Mouse (Mus musculus) hindbrain, embryonic 12.5 days (tissue): ENCODE measurements around the gene Zdhhc23. TPM values are rescaled to one million over a fixed set of nuclear protein-coding genes. Genes with fewer than 3 reads are reported as not detected.

Source experiments
- ATAC-seq: fragments of 200-750 bp; cut with Nextera tagmentation; 2 replicates; pipeline ENCODE4 v1.8.0; 2017; ENCODE audit warnings: moderate TSS enrichment; ENCODE audit not compliant: low FRiP score
- H3K27ac ChIP-seq: fragments of 300-500 bp; sonication (generic); 2 replicates; pipeline ENCODE4 v1.5.1; 2016; ENCODE audit warnings: mild to moderate bottlenecking
- H3K27me3 ChIP-seq: fragments of 300-500 bp; sonication (generic); 2 replicates; pipeline ENCODE4 v1.6.1; 2016; ENCODE audit warnings: mild to moderate bottlenecking
- H3K36me3 ChIP-seq: fragments of 300-500 bp; sonication (generic); 2 replicates; pipeline ENCODE4 v1.6.1; 2016; ENCODE audit warnings: mild to moderate bottlenecking
- H3K4me1 ChIP-seq: fragments of 300-500 bp; sonication (generic); 2 replicates; pipeline ENCODE4 v1.6.1; 2016
- H3K4me2 ChIP-seq: fragments of 300-500 bp; sonication (generic); replicated peaks from 2 replicates; pipeline ENCODE4 v1.6.1; 2016; ENCODE audit warnings: mild to moderate bottlenecking
- H3K4me3 ChIP-seq: fragments of 300-500 bp; sonication (generic); 2 replicates; pipeline ENCODE4 v1.5.1; 2016; ENCODE audit warnings: mild to moderate bottlenecking
- H3K9ac ChIP-seq: fragments of 300-500 bp; sonication (generic); 2 replicates; pipeline ENCODE4 v1.6.1; 2016; ENCODE audit warnings: mild to moderate bottlenecking, moderate library complexity
- H3K9me3 ChIP-seq: fragments of 300-500 bp; sonication (generic); replicated peaks from 2 replicates; pipeline ENCODE4 v1.6.1; 2016; ENCODE audit warnings: mild to moderate bottlenecking
- WGBS: fragments of 180-500 bp; shearing (Covaris S2); methylation state at CpG from one replicate; pipeline ENCODE4 v1.1.7; 2016; 5-methylcytosine and 5-hydroxymethylcytosine counted together
- polyA plus RNA-seq: library from polyadenylated mRNA; unstranded; fragments of >200 nt; fragmentation: Nextera tagmentation; extraction: Ambion mirVana; gene quantifications from 2 replicates; pipeline ENCODE4 v1.2.1, GENCODE M21; 2016

Zdhhc23 gene
- polyA plus RNA-seq, 1 experiment from 2014 or later: 1.4 TPM

- Histone ChIP-seq H3K27ac (no peak overlapping the region), H3K9ac (no peak overlapping the region), H3K9me3 (no peaks in the 10 kb centered on the region), H3K36me3 (no peaks in the 10 kb centered on the region), H3K27me3 (no peaks in the 10 kb centered on the region), H3K4me2 (no peak overlapping the region), H3K4me1 (no peaks in the 10 kb centered on the region), H3K4me3 (no peak overlapping the region)
- WGBS: 83% methylated on average over 8 of the region's 8 CpGs
- no peak for ATAC-seq
Measured at GRCm38 (mm10) chr16:43999111-43999510, 19.5 kb upstream of the Zdhhc23 start.

GRCm38 (mm10) chr16:43994623-43995022 is 15.0 kb upstream of the Zdhhc23 start:
- H3K9ac ChIP-seq: no peak overlapping the region
- H3K9me3 ChIP-seq: no peaks in the 10 kb centered on the region
- no peak overlapping the region for H3K27ac ChIP-seq
- H3K4me2 ChIP-seq: no peak overlapping the region
- H3K4me3 ChIP-seq: no peak overlapping the region
- WGBS: 85% methylated on average over 3 of the region's 3 CpGs
- no peaks in the 10 kb centered on the region for H3K36me3 ChIP-seq
- H3K27me3 ChIP-seq: no peaks in the 10 kb centered on the region
- ATAC-seq: no peak
- H3K4me1 ChIP-seq: no peaks in the 10 kb centered on the region

DNA sequence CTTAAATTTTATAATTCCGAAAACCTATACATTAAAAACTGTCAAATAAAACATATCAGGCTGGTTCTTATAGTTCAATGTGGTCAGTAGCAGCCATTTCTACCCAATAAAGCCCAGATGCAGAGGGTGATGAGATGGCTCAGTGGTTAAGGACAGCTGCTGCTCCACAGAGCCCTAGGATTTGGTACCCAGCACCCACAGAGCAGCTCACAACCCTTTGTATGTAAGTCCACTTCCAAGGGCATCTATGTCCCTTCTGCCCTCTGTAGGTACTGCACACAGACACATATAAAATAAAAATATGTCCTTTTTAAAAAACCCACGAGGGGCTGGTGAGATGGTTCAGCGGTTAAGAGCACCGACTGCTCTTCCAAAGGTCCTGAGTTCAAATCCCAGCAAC is 6.7 kb upstream of the Zdhhc23 start:
- 93% methylated on average over 4 of the region's 4 CpGs for WGBS
- H3K9ac ChIP-seq: no peak overlapping the region

DNA sequence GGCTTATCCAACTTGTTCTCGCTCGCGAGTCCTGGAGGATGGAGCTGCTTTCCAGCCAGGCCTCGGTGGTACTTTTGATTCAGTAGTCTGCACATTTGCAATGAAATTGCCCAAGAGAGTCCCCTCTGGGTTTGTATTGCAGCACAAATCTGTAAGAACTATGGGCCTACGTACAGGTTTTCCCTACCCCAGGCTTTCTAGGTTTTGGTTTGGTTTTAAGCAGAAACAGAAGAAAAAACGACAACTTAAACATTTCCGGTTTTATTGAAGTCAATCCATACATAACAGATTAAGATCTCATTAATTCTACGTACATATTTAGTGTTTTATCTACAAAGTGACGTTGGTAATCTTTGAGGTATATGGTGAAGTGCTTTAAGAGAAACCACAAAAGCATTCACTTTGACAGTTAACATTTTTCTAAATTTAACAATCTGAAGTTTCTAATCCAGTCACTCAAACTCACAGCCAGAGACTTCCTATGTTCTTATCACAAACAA is 569 bp upstream of the Zdhhc23 start:
- peak overlapping the region; percentile 100 for H3K4me2 ChIP-seq
- H3K27ac ChIP-seq: no peak overlapping the region
- no peaks in the 10 kb centered on the region for H3K36me3 ChIP-seq
- peak overlapping the region; percentile 62 for H3K9ac ChIP-seq
- H3K9me3 ChIP-seq: no peaks in the 10 kb centered on the region
- ATAC-seq: no peak
- peak overlapping the region; percentile 71 for H3K4me3 ChIP-seq
- peaks cover 32% of the 10 kb centered on the region for H3K27me3 ChIP-seq
- peaks cover 7% of the 10 kb centered on the region for H3K4me1 ChIP-seq
- WGBS: 33% methylated on average over 9 of the region's 9 CpGs

More for the DNA sequence above, 6.7 kb upstream of the Zdhhc23 start:
- H3K9me3 ChIP-seq: no peaks in the 10 kb centered on the region
- no peak for ATAC-seq
- H3K4me1 ChIP-seq: no peaks in the 10 kb centered on the region
- H3K27ac ChIP-seq: no peak overlapping the region
- no peak overlapping the region for H3K4me2 ChIP-seq
- H3K4me3 ChIP-seq: no peak overlapping the region
- no peaks in the 10 kb centered on the region for H3K36me3 ChIP-seq
- no peaks in the 10 kb centered on the region for H3K27me3 ChIP-seq

DNA sequence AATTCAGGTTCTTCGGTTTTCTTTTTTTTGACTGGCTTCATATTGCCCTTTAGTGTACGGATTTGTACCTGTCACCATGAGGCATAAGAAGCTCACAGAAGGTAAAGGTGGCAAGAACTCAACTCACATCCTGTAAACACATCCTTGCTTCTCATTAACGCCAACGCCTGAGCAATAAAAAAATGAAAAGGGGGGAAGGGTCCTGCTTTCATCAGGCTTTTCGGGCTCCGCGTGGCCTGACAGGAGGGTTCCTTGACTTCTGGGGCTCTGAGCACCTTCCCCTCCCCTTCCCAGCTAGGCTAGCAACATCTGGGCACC is 622 bp downstream of the Zdhhc23 start:
- no peaks in the 10 kb centered on the region for H3K9me3 ChIP-seq
- H3K4me2 ChIP-seq: peak overlapping the region; percentile 100
- H3K36me3 ChIP-seq: no peaks in the 10 kb centered on the region
- WGBS: 19% methylated on average over 7 of the region's 7 CpGs
- peak overlapping the region; percentile 71 for H3K4me3 ChIP-seq
- peaks cover 7% of the 10 kb centered on the region for H3K4me1 ChIP-seq
- peak overlapping the region; percentile 62 for H3K9ac ChIP-seq
- ATAC-seq: no peak
- peaks cover 32% of the 10 kb centered on the region for H3K27me3 ChIP-seq
- no peak overlapping the region for H3K27ac ChIP-seq

- ATAC-seq: no peak
- H3K9me3 ChIP-seq: no peaks in the 10 kb centered on the region
- peaks cover 13% of the 10 kb centered on the region for H3K27me3 ChIP-seq
- H3K4me3 ChIP-seq: no peak overlapping the region
- H3K4me1 ChIP-seq: no peaks in the 10 kb centered on the region
- WGBS: 76% methylated on average over 22 of the region's 22 CpGs
- H3K4me2 ChIP-seq: no peak overlapping the region
- H3K9ac ChIP-seq: no peak overlapping the region
- H3K36me3 ChIP-seq: no peaks in the 10 kb centered on the region
- no peak overlapping the region for H3K27ac ChIP-seq
Measured at GRCm38 (mm10) chr16:43973606-43974220, 5.9 kb downstream of the Zdhhc23 start.

- Histone ChIP-seq H3K4me3 (no peak overlapping the region), H3K9ac (no peak overlapping the region), H3K4me1 (no peaks in the 10 kb centered on the region), H3K36me3 (no peaks in the 10 kb centered on the region), H3K27me3 (peaks cover 7% of the 10 kb centered on the region), H3K9me3 (no peaks in the 10 kb centered on the region), H3K4me2 (no peak overlapping the region), H3K27ac (no peak overlapping the region)
- no peak for ATAC-seq
- WGBS: 95% methylated on average over 11 of the region's 11 CpGs
Measured at GRCm38 (mm10) chr16:43973147-43973546, 6.4 kb downstream of the Zdhhc23 start.

GRCm38 (mm10) chr16:43972391-43972790 is 7.2 kb downstream of the Zdhhc23 start:
- Histone ChIP-seq H3K27ac (no peak overlapping the region), H3K9me3 (no peaks in the 10 kb centered on the region), H3K4me1 (no peaks in the 10 kb centered on the region), H3K4me3 (no peak overlapping the region), H3K4me2 (no peak overlapping the region), H3K36me3 (no peaks in the 10 kb centered on the region), H3K9ac (no peak overlapping the region), H3K27me3 (peaks cover under 1% of the 10 kb centered on the region)
- 93% methylated on average over 2 of the region's 2 CpGs for WGBS
- no peak for ATAC-seq

GRCm38 (mm10) chr16:43971741-43972140 is 7.8 kb downstream of the Zdhhc23 start:
- no peak overlapping the region for H3K9ac ChIP-seq
- no peaks in the 10 kb centered on the region for H3K4me1 ChIP-seq
- ATAC-seq: no peak
- H3K4me3 ChIP-seq: no peak overlapping the region
- no peaks in the 10 kb centered on the region for H3K9me3 ChIP-seq
- H3K4me2 ChIP-seq: no peak overlapping the region
- no peak overlapping the region for H3K27ac ChIP-seq
- 94% methylated on average over 9 of the region's 9 CpGs for WGBS
- H3K27me3 ChIP-seq: no peaks in the 10 kb centered on the region
- H3K36me3 ChIP-seq: 0 out of 2 replicates have a peak, but pooled peaks cover 1% of the 10 kb centered on the region

- H3K9ac ChIP-seq: no peak overlapping the region
- no peaks in the 10 kb centered on the region for H3K27me3 ChIP-seq
- no peak overlapping the region for H3K27ac ChIP-seq
- H3K4me2 ChIP-seq: no peak overlapping the region
- 97% methylated on average over 11 of the region's 11 CpGs for WGBS
- 0 out of 2 replicates have a peak, but pooled peaks cover 4% of the 10 kb centered on the region for H3K36me3 ChIP-seq
- H3K4me3 ChIP-seq: no peak overlapping the region
- H3K4me1 ChIP-seq: peaks cover 3% of the 10 kb centered on the region; the same call in 1 of the 2 replicates
- no peaks in the 10 kb centered on the region for H3K9me3 ChIP-seq
- no peak for ATAC-seq
Measured at GRCm38 (mm10) chr16:43971189-43971588, 8.4 kb downstream of the Zdhhc23 start.

- Histone ChIP-seq H3K27me3 (no peaks in the 10 kb centered on the region), H3K9ac (no peak overlapping the region), H3K4me2 (no peak overlapping the region), H3K4me1 (peaks cover 5% of the 10 kb centered on the region; the same call in 1 of the 2 replicates), H3K4me3 (no peak overlapping the region), H3K9me3 (no peaks in the 10 kb centered on the region), H3K27ac (no peak overlapping the region), H3K36me3 (0 out of 2 replicates have a peak, but pooled peaks cover 4% of the 10 kb centered on the region)
- WGBS: 90% methylated on average over 3 of the region's 3 CpGs
- no peak for ATAC-seq
Measured at GRCm38 (mm10) chr16:43970426-43970825, 9.2 kb downstream of the Zdhhc23 start.

- ATAC-seq: peak; percentile 63
- no peak overlapping the region for H3K4me3 ChIP-seq
- no peak overlapping the region for H3K9ac ChIP-seq
- H3K9me3 ChIP-seq: no peaks in the 10 kb centered on the region
- WGBS: 73% methylated on average over 13 of the region's 13 CpGs
- no peak overlapping the region for H3K4me2 ChIP-seq
- H3K36me3 ChIP-seq: 0 out of 2 replicates have a peak, but pooled peaks cover 4% of the 10 kb centered on the region
- H3K27ac ChIP-seq: no peak overlapping the region; the same call in 1 of the 2 replicates
- no peaks in the 10 kb centered on the region for H3K27me3 ChIP-seq
- H3K4me1 ChIP-seq: peaks cover 5% of the 10 kb centered on the region; the same call in 1 of the 2 replicates
Measured at GRCm38 (mm10) chr16:43965781-43966389, 13.7 kb downstream of the Zdhhc23 start.

GRCm38 (mm10) chr16:43963780-43964179 is 15.8 kb downstream of the Zdhhc23 start:
- H3K27me3 ChIP-seq: no peaks in the 10 kb centered on the region
- H3K4me1 ChIP-seq: peaks cover 5% of the 10 kb centered on the region; the same call in 1 of the 2 replicates
- 77% methylated on average over 3 of the region's 3 CpGs for WGBS
- no peaks in the 10 kb centered on the region for H3K9me3 ChIP-seq
- ATAC-seq: no peak
- H3K4me3 ChIP-seq: no peak overlapping the region
- no peak overlapping the region for H3K27ac ChIP-seq
- no peak overlapping the region for H3K4me2 ChIP-seq
- H3K9ac ChIP-seq: no peak overlapping the region
- H3K36me3 ChIP-seq: 0 out of 2 replicates have a peak, but pooled peaks cover 10% of the 10 kb centered on the region
